Mouse (Mus musculus) kidney, embryonic 16.5 days (tissue): ENCODE data around the gene Rhoh. TPM values are rescaled to one million over a fixed set of nuclear protein-coding genes. Genes with fewer than 3 reads are reported as not detected.
A peak's percentile ranks its signal among the peaks of the same experiment; 100 is the strongest.

Source experiments
- ATAC-seq: fragments of 200-750 bp; cut with Nextera tagmentation; 2 replicates; pipeline ENCODE4 v1.8.0; 2017; ENCODE audit warnings: moderate TSS enrichment; ENCODE audit not compliant: low FRiP score, low TSS enrichment
- H3K27ac ChIP-seq: fragments of 300-500 bp; sonication (generic); 2 replicates; pipeline ENCODE4 v1.5.1; 2014; ENCODE audit warnings: low read length
- H3K27me3 ChIP-seq: fragments of 300-500 bp; sonication (generic); 2 replicates; pipeline ENCODE4 v1.6.1; 2014; ENCODE audit warnings: low read length, control low read depth, mixed read lengths; ENCODE audit not compliant: insufficient read depth
- H3K36me3 ChIP-seq: fragments of 300-500 bp; sonication (generic); 2 replicates; pipeline ENCODE4 v1.6.1; 2014; ENCODE audit warnings: low read length, control low read depth, mixed read lengths; ENCODE audit not compliant: insufficient read depth
- H3K4me1 ChIP-seq: fragments of 300-500 bp; sonication (generic); 2 replicates; pipeline ENCODE4 v1.6.1; 2014; ENCODE audit warnings: low read length, control low read depth, mixed read lengths; ENCODE audit not compliant: insufficient read depth
- H3K4me2 ChIP-seq: fragments of 300-500 bp; sonication (generic); replicated peaks from 2 replicates; pipeline ENCODE4 v1.6.1; 2014; ENCODE audit warnings: low read depth, low read length
- H3K4me3 ChIP-seq: fragments of 300-500 bp; sonication (generic); 2 replicates; pipeline ENCODE4 v1.5.1; 2014; ENCODE audit warnings: mild to moderate bottlenecking, low read length
- H3K9ac ChIP-seq: fragments of 300-500 bp; sonication (generic); replicated peaks from 2 replicates; pipeline ENCODE4 v1.6.1; 2014; ENCODE audit warnings: low read length
- H3K9me3 ChIP-seq: fragments of 300-500 bp; sonication (generic); 2 replicates; pipeline ENCODE4 v1.6.1; 2016; ENCODE audit warnings: low read length, control low read depth
- WGBS: fragments of 180-500 bp; shearing (Covaris S2); extraction: QIAGEN DNeasy Blood & Tissue Kit; methylation state at CpG from one replicate; pipeline ENCODE4 v1.1.7; 2014; 5-methylcytosine and 5-hydroxymethylcytosine counted together
- polyA plus RNA-seq: library from polyadenylated mRNA; unstranded; fragments of >200 nt; fragmentation: Nextera tagmentation; extraction: Ambion mirVana; gene quantifications from 2 replicates; pipeline ENCODE4 v1.2.1, GENCODE M21; 2015

Rhoh gene
- polyA plus RNA-seq, 1 experiment from 2014 or later, result 0.84 TPM

DNA sequence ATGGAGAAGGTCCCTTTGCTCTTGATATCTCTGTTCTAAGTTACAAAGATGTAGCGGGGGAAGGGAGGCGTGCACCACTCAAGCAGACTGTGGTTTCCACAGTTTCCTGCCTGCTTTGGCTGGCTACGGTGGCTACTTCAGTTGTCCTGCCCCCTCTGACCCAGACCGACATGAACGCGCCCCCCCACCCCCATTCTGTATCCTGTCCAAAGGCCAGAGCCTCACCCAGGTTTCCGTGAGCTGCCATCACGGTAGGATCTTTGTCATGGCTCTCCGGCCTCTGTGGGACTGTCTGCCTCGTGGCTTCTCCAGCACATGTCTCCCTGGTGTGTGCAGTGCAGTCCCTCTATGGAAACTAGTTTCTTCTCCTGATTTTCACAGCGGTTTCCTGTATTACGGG lies 58.3 kb downstream of the Rhoh start:
- Histone ChIP-seq H3K9ac (no peak overlapping the region), H3K4me2 (no peak overlapping the region), H3K27me3 (no peaks in the 10 kb centered on the region), H3K4me1 (0 out of 2 replicates have a peak, but pooled peaks cover 5% of the 10 kb centered on the region), H3K9me3 (no peaks in the 10 kb centered on the region), H3K27ac (no peak overlapping the region), H3K4me3 (no peak overlapping the region), H3K36me3 (no peaks in the 10 kb centered on the region)
- WGBS, result 75% methylated on average over 12 of the region's 12 CpGs
- no peak for ATAC-seq

DNA sequence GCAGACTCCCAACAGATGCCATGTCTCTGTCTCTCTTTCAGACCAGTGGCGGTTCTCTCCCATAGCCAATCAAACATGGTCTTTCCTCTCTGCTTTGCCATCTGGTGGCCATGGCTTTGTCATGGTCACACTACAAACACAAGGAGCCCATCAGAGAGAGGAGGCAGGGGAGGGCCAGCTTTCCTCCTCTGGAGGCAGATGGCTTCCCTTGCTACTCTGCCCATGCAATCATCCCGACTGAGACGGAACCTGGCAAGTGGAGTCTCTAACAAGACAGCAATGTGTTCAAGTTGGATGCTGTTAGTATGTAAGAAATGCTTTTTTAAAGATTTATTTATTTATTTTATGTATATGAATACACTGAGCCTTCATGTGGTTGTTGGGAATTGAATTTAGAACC lies 58.9 kb downstream of the Rhoh start:
- ATAC-seq, result no peak
- Histone ChIP-seq H3K4me1 (0 out of 2 replicates have a peak, but pooled peaks cover 5% of the 10 kb centered on the region), H3K36me3 (no peaks in the 10 kb centered on the region), H3K27ac (no peak overlapping the region), H3K4me3 (no peak overlapping the region), H3K9me3 (no peaks in the 10 kb centered on the region), H3K4me2 (no peak overlapping the region), H3K9ac (no peak overlapping the region), H3K27me3 (no peaks in the 10 kb centered on the region)
- 95% methylated on average over 3 of the region's 3 CpGs for whole genome bisulfite sequencing

DNA sequence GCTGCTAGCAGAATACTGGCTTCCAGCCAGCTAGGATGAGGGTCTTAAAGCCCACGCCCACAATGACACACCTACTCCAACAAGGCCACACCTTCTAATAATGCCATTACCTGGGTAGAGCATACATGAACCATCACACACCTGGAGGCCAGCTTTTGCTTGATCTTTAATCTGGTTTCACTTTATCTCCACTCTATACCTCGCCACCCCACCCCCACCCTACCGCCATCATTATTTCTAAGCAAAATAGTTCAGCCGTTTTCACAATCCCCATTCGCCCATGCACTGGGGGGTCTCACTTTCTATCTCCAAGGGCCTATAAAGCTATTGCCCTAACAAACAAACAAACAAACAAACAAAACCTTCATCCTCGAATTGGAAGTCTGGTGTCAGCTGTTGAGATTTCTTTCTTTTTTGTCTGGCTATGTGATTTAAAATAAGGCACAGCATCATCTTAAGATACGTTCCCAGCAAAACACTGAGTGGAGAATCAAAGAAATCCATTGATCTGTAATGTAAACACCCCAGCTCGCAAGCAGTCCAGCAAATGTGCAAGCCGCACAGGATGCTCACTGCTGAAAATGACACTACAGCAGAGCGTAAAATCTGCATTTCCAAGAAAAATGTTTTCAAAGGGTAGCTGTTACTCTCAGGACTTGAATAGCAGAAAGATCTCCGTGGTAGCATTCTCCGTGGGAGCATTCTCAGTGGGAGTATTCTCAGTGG lies 59.9 kb downstream of the Rhoh start:
- 79% methylated on average over 12 of the region's 12 CpGs for WGBS
- no peak overlapping the region for H3K9ac ChIP-seq

DNA sequence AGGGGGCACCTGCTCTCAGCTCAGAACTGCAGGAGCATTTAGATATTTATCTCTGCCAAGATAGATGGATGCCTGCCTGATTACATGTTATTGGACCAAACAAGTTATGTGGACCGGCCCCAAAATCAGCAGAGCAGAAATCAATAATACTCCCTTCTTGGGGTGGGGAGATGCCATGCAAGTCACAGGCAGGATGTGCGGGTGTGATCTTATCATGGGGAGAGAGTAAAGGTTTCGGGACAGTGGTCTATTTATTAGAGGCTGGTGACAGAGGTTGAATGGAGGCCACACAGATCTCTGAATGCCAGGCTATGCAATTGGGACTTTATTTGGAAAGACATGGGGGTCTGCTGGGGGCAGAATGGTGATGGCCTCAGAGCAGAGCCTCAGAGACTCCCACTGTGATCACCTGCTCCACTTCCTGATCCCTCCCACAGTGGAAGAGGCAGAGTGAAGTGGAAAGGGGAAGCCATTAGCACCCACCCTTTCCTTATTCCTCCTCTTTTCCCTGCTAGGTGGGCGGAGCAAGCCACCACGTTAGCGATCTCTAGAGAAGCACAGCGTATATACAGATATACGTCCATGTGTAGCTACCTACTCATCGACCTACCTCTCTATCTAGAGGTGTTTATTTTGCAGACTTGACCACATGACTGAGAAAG lies 60.6 kb downstream of the Rhoh start:
- no peak overlapping the region for H3K4me2 ChIP-seq
- H3K36me3 ChIP-seq, result no peaks in the 10 kb centered on the region
- no peak overlapping the region for H3K4me3 ChIP-seq
- no peaks in the 10 kb centered on the region for H3K27me3 ChIP-seq
- no peak for ATAC-seq
- no peak overlapping the region for H3K27ac ChIP-seq
- H3K4me1 ChIP-seq, result 0 out of 2 replicates have a peak, but pooled peaks cover 5% of the 10 kb centered on the region
- no peaks in the 10 kb centered on the region for H3K9me3 ChIP-seq
- 61% methylated on average over 9 of the region's 9 CpGs for WGBS
- H3K9ac ChIP-seq, result no peak overlapping the region

More for the DNA sequence above, 59.9 kb downstream of the Rhoh start:
- Histone ChIP-seq H3K27me3 (no peaks in the 10 kb centered on the region), H3K36me3 (no peaks in the 10 kb centered on the region), H3K9me3 (no peaks in the 10 kb centered on the region), H3K4me2 (no peak overlapping the region), H3K4me3 (no peak overlapping the region), H3K4me1 (0 out of 2 replicates have a peak, but pooled peaks cover 5% of the 10 kb centered on the region), H3K27ac (no peak overlapping the region)
- ATAC-seq, result no peak

DNA sequence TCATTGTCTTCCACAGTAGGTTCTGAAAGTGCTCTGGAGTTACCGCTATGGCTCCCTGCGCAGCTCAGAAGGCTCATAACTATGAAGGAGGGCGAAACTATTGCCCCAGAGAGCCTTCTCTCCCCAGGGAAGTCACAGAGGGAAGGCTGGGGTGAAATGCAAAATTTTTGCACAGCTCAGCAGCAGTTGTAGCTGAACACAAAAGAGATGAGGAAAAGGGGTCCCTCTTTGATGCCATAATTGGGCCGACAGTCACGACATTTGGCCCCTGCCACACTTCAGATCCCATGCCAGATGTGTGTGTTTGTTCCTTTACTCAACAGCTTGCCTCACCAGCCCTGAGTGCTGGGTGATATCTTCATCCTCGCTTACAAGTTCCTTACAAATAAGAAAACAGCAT lies 65.7 kb downstream of the Rhoh start:
- no peak overlapping the region for H3K9ac ChIP-seq
- H3K27ac ChIP-seq, result no peak overlapping the region
- H3K36me3 ChIP-seq, result no peaks in the 10 kb centered on the region
- 72% methylated on average over 6 of the region's 6 CpGs for WGBS
- no peaks in the 10 kb centered on the region for H3K9me3 ChIP-seq
- H3K27me3 ChIP-seq, result no peaks in the 10 kb centered on the region
- no peak for ATAC-seq
- H3K4me2 ChIP-seq, result no peak overlapping the region
- H3K4me3 ChIP-seq, result no peak overlapping the region
- H3K4me1 ChIP-seq, result no peaks in the 10 kb centered on the region

DNA sequence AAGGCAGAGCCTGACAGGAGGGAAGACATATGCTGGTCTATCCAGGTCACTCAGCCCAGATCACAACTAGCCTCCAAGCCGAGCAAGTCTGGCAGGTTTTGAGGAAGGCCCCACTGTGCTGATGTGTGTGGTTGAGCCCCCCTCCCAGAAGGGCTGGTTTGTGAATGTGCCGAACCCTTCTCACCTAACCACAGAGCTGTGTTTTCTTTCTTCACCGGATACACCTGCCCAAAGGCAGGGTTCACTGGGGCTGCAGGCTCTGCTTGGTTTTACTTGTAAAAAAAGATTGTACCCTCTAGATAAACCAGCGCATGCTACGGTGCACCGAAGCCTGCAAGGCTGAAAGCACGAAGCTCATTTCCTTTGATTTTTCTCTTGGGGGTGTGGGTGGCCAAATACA lies 68.1 kb downstream of the Rhoh start:
- no peak overlapping the region for H3K9ac ChIP-seq
- WGBS, result 53% methylated on average over 7 of the region's 7 CpGs
- H3K9me3 ChIP-seq, result no peaks in the 10 kb centered on the region
- no peak overlapping the region for H3K4me3 ChIP-seq
- ATAC-seq, result 0 out of 2 replicates have a peak, but pooled peaks have one; percentile 31
- H3K27me3 ChIP-seq, result no peaks in the 10 kb centered on the region
- H3K4me2 ChIP-seq, result no peak overlapping the region
- H3K4me1 ChIP-seq, result no peaks in the 10 kb centered on the region
- no peak overlapping the region for H3K27ac ChIP-seq
- H3K36me3 ChIP-seq, result no peaks in the 10 kb centered on the region

DNA sequence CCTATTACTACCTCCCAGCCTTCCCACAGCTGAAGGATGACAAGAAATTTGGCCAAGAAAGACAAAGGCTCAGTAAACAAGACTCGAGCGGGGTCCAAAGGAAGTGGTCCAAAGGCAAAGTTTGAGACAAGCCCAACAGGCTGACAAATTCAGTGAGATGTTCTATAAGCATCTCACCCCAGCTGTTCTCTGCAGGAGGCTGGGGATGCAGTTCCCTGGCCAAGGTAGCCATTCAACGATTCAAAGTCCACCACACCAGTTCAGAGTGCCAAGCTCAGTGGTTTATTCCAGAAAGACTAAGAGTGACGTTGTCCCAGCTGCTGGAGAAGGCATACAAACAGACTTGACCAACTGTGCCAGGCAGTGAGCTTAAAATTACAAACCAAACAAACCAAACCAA lies 69.2 kb downstream of the Rhoh start:
- Histone ChIP-seq H3K27ac (no peak overlapping the region), H3K4me2 (no peak overlapping the region), H3K9me3 (no peaks in the 10 kb centered on the region), H3K36me3 (no peaks in the 10 kb centered on the region), H3K4me1 (no peaks in the 10 kb centered on the region), H3K9ac (no peak overlapping the region), H3K27me3 (no peaks in the 10 kb centered on the region), H3K4me3 (no peak overlapping the region)
- 75% methylated on average over 4 of the region's 4 CpGs for WGBS
- no peak for ATAC-seq

DNA sequence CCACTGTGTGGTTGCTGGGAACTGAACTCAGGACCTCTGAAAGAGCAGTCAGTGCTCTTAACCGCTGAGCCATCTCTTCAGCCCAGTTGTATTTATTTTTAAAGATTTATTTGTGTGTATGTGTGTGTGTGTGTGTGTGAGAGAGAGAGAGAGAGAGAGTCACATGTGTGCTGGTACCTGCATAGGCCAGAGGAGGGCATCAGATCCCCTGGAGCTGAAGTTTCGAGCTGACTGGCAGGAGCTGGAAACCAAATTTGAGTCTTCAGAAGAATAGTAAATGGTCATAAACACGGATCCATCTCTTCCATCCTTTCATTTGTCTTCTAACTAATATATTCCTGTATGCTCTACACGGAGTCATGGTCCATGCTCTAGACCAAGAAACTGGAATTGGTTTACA lies 72.2 kb downstream of the Rhoh start:
- no peak for ATAC-seq
- no peaks in the 10 kb centered on the region for H3K4me1 ChIP-seq
- no peak overlapping the region for H3K4me2 ChIP-seq
- no peak overlapping the region for H3K27ac ChIP-seq
- 93% methylated on average over 4 of the region's 4 CpGs for WGBS
- H3K9me3 ChIP-seq, result no peaks in the 10 kb centered on the region
- H3K27me3 ChIP-seq, result no peaks in the 10 kb centered on the region
- no peak overlapping the region for H3K9ac ChIP-seq
- no peaks in the 10 kb centered on the region for H3K36me3 ChIP-seq
- H3K4me3 ChIP-seq, result no peak overlapping the region

DNA sequence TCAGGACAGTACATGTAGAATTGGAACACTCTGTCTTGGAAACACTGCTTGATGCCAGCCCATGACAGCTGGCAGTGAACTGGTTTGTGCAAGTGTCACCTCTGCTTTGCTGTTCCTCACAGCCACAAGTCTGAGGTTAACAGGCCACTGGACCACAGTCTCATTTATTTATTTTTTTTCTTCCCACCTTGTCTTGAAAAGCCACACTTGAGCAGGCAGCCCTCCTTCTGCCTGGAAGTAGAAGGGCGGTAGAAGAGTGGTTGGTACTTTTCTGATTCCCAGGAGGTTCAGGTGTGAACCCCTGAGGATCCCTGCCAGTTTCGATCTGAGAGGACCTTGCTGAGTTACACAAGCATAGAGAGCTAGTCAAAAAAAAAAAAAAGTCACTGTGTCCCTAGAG lies 72.8 kb downstream of the Rhoh start:
- Histone ChIP-seq H3K9me3 (no peaks in the 10 kb centered on the region), H3K36me3 (no peaks in the 10 kb centered on the region), H3K27me3 (no peaks in the 10 kb centered on the region), H3K4me3 (no peak overlapping the region), H3K4me1 (no peaks in the 10 kb centered on the region), H3K9ac (no peak overlapping the region), H3K4me2 (no peak overlapping the region), H3K27ac (no peak overlapping the region)
- 79% methylated on average over 2 of the region's 2 CpGs for WGBS
- ATAC-seq, result no peak

DNA sequence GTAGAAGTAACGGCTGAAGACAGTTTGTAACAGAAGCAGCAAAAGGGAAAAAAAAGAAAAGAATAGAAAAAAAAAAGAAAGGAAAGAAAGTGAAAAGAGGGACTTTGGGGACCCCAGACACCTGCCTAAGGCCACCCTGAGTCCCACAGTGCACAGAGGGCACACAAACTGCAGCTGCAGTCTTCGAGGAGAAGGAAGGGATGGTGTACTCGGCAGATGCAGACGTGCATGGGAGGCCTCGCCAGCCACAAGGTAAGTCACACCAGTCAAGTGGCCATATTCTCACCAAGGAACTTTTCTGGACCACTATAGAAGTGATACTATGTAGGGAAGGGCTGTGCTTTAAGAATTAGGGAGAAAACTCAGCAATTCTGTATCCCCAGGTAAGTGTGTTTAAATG lies 73.8 kb downstream of the Rhoh start, which contains the start of gene Chrna9:
Gene Chrna9, plus strand, starts transcription at position 139 of the 400 bp plus-strand sequence.
- ATAC-seq, result no peak
- Histone ChIP-seq H3K4me2 (no peak within 1 kb of the TSS), H3K27ac (no peak within 1 kb of the TSS), H3K4me1 (no peaks in the 10 kb centered on the region), H3K4me3 (no peak within 1 kb of the TSS), H3K9me3 (no peaks in the 10 kb centered on the region), H3K36me3 (no peaks in the 10 kb centered on the region), H3K9ac (no peak within 1 kb of the TSS), H3K27me3 (no peaks in the 10 kb centered on the region)
- WGBS, result 83% methylated on average over 5 of the region's 5 CpGs
